Mouse (Mus musculus): ENCODE measurements around the gene Sh3pxd2b.

DNA sequence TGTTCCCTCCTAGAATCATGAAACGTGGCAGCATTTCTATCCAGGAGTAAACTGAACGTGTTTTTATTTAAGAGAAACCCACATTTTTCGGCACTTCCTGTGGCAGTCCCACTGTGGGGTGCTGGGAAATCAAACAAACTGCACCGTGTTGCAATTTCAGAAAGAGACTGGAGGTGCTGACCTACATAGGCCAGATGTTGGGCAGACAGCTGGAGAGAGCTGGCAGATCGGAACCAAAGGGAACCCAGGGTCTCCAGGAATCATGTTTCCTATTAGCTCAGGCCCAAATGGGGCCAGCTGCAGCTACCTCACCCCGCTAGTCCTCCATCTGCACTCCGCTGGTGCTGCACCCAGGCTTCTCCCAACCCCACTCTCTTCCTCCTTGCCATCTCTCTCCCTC, 16.8 kb downstream of the Sh3pxd2b start:
- no peak for TF ChIP-seq CTCF (IDR thresholded peaks at IDR 0.05; ENCODE audit: borderline replicate concordance, extremely low read depth, insufficient read depth, insufficient read length)
- no peak for TF ChIP-seq POLR2A (IDR thresholded peaks at IDR 0.05; ENCODE audit: borderline replicate concordance, extremely low read depth, insufficient read depth, insufficient read length, poor library complexity, severe bottlenecking)
